Mouse (Mus musculus) heart, embryonic 16.5 days (tissue): Measurements from ENCODE around the gene Bcl10. TPM values are rescaled to one million over a fixed set of nuclear protein-coding genes. Genes with fewer than 3 reads are reported as not detected.
"Not testable (repeated sequence)": the region's sequence is repeated elsewhere in the genome, so short reads cannot be mapped to it uniquely, and the experiment has no call there.

ENCODE experiments used
- ATAC-seq: fragments of 200-750 bp; cut with Nextera tagmentation; replicated peaks from 2 replicates; pipeline ENCODE4 v1.8.0; 2017; ENCODE audit warnings: moderate number of reproducible peaks; ENCODE audit not compliant: insufficient read depth, low FRiP score; ENCODE audit errors: extremely low read depth
- H3K27ac ChIP-seq: fragments of 300-500 bp; sonication (generic); 2 replicates; pipeline ENCODE4 v1.5.1; 2014; ENCODE audit warnings: mild to moderate bottlenecking, low read length, control low read depth, moderate library complexity
- H3K27me3 ChIP-seq: fragments of 300-500 bp; sonication (generic); 2 replicates; pipeline ENCODE4 v1.6.1; 2014; ENCODE audit warnings: low read length, mixed read lengths; ENCODE audit not compliant: control insufficient read depth, insufficient read depth
- H3K36me3 ChIP-seq: fragments of 300-500 bp; sonication (generic); 2 replicates; pipeline ENCODE4 v1.6.1; 2014; ENCODE audit not compliant: control insufficient read depth, insufficient read depth
- H3K4me1 ChIP-seq: fragments of 300-500 bp; sonication (generic); 2 replicates; pipeline ENCODE4 v1.6.1; 2014; ENCODE audit warnings: low read length, mixed read lengths; ENCODE audit not compliant: control insufficient read depth, insufficient read depth
- H3K4me2 ChIP-seq: fragments of 300-500 bp; sonication (generic); 2 replicates; pipeline ENCODE4 v1.6.1; 2014; ENCODE audit warnings: low read depth, mild to moderate bottlenecking, control low read depth, low read length
- H3K4me3 ChIP-seq: fragments of 300-500 bp; sonication (generic); 2 replicates; pipeline ENCODE4 v1.5.1; 2014; ENCODE audit warnings: mild to moderate bottlenecking, control low read depth, low read length
- H3K9ac ChIP-seq: fragments of 300-500 bp; sonication (generic); 2 replicates; pipeline ENCODE4 v1.6.1; 2014; ENCODE audit warnings: low read length, control low read depth
- H3K9me3 ChIP-seq: fragments of 300-500 bp; sonication (generic); replicated peaks from 2 replicates; pipeline ENCODE4 v1.6.1; 2016; ENCODE audit warnings: low read length; ENCODE audit not compliant: control insufficient read depth
- WGBS: fragments of 180-500 bp; shearing (Covaris S2); extraction: QIAGEN DNeasy Blood & Tissue Kit; methylation state at CpG from one replicate; pipeline ENCODE4 v1.1.7; 2014; 5-methylcytosine and 5-hydroxymethylcytosine counted together
- polyA plus RNA-seq: library from polyadenylated mRNA; unstranded; fragments of >200 nt; fragmentation: Nextera tagmentation; extraction: Ambion mirVana; gene quantifications from 2 replicates; pipeline ENCODE4 v1.2.1, GENCODE M21; 2015

Bcl10 gene
- 41.8 and 49.1 TPM in 2 replicates for polyA plus RNA-seq

GRCm38 (mm10) chr3:145922019-145922854 lies at the start of gene Bcl10:
Gene Bcl10, plus strand, starts transcription at chr3:145922804.
- Histone ChIP-seq H3K9ac (peak within 1 kb of the TSS; percentile 63), H3K36me3 (no peaks in the 10 kb centered on the region), H3K4me1 (peaks cover 17% of the 10 kb centered on the region), H3K9me3 (peaks cover 7% of the 10 kb centered on the region), H3K4me3 (peak within 1 kb of the TSS; percentile 56), H3K27ac (peak within 1 kb of the TSS; percentile 89), H3K4me2 (peak within 1 kb of the TSS; percentile 78), H3K27me3 (no peaks in the 10 kb centered on the region)
- 29% methylated on average over 11 of the region's 11 CpGs for WGBS
- no peak for ATAC-seq

- no peak overlapping the region for H3K27ac ChIP-seq
- ATAC-seq, result no peak
- no peak overlapping the region for H3K9ac ChIP-seq
- H3K36me3 ChIP-seq, result no peaks in the 10 kb centered on the region
- H3K4me1 ChIP-seq, result peaks cover 11% of the 10 kb centered on the region
- WGBS, result 90% methylated on average over 1 of the region's 1 CpGs
- H3K4me2 ChIP-seq, result no peak overlapping the region
- H3K27me3 ChIP-seq, result no peaks in the 10 kb centered on the region
- no peaks in the 10 kb centered on the region for H3K9me3 ChIP-seq
- no peak overlapping the region for H3K4me3 ChIP-seq
Measured at GRCm38 (mm10) chr3:145873271-145873670, 49.3 kb upstream of the Bcl10 start.

- 46% methylated on average over 4 of the region's 4 CpGs for WGBS
- no peaks in the 10 kb centered on the region for H3K9me3 ChIP-seq
- H3K4me1 ChIP-seq, result peaks cover 11% of the 10 kb centered on the region
- H3K36me3 ChIP-seq, result no peaks in the 10 kb centered on the region
- H3K4me2 ChIP-seq, result no peak overlapping the region
- H3K27me3 ChIP-seq, result no peaks in the 10 kb centered on the region
- H3K4me3 ChIP-seq, result no peak overlapping the region
- H3K27ac ChIP-seq, result peak overlapping the region; percentile 44
- H3K9ac ChIP-seq, result no peak overlapping the region
- ATAC-seq, result peak; percentile 41; the same call in 1 of the 2 replicates
Measured at GRCm38 (mm10) chr3:145874126-145874525, 48.5 kb upstream of the Bcl10 start.

- WGBS, result 65% methylated on average over 11 of the region's 11 CpGs
- Histone ChIP-seq H3K27me3 (no peaks in the 10 kb centered on the region), H3K4me1 (peaks cover 11% of the 10 kb centered on the region), H3K9me3 (no peaks in the 10 kb centered on the region), H3K9ac (no peak overlapping the region), H3K27ac (no peak overlapping the region), H3K4me2 (no peak overlapping the region), H3K4me3 (no peak overlapping the region), H3K36me3 (no peaks in the 10 kb centered on the region)
- no peak for ATAC-seq
Measured at GRCm38 (mm10) chr3:145876120-145876519, 46.5 kb upstream of the Bcl10 start.

- WGBS, result 91% methylated on average over 13 of the region's 14 CpGs
- ATAC-seq, H3K27ac ChIP-seq, H3K27me3 ChIP-seq, H3K4me3 ChIP-seq, H3K36me3 ChIP-seq, H3K4me2 ChIP-seq, H3K9me3 ChIP-seq, H3K4me1 ChIP-seq, H3K9ac ChIP-seq: not testable (repeated sequence)
Measured at GRCm38 (mm10) chr3:145878867-145879266, 43.7 kb upstream of the Bcl10 start.

- ATAC-seq, result no peak
- no peaks in the 10 kb centered on the region for H3K27me3 ChIP-seq
- H3K36me3 ChIP-seq, result no peaks in the 10 kb centered on the region
- H3K27ac ChIP-seq, result no peak overlapping the region
- H3K4me1 ChIP-seq, result peaks cover 2% of the 10 kb centered on the region
- no peak overlapping the region for H3K4me2 ChIP-seq
- no peaks in the 10 kb centered on the region for H3K9me3 ChIP-seq
- H3K4me3 ChIP-seq, result no peak overlapping the region
- 88% methylated on average over 1 of the region's 1 CpGs for WGBS
- no peak overlapping the region for H3K9ac ChIP-seq
Measured at GRCm38 (mm10) chr3:145880335-145880734, 42.3 kb upstream of the Bcl10 start.

GRCm38 (mm10) chr3:145882076-145882874 lies 40.3 kb upstream of the Bcl10 start:
- H3K4me1 ChIP-seq, result peaks cover 14% of the 10 kb centered on the region
- no peak for ATAC-seq
- WGBS, result 89% methylated on average over 15 of the region's 15 CpGs
- H3K27ac ChIP-seq, result no peak overlapping the region
- no peaks in the 10 kb centered on the region for H3K27me3 ChIP-seq
- H3K9me3 ChIP-seq, result no peaks in the 10 kb centered on the region
- no peak overlapping the region for H3K9ac ChIP-seq
- H3K4me2 ChIP-seq, result no peak overlapping the region
- H3K4me3 ChIP-seq, result no peak overlapping the region
- H3K36me3 ChIP-seq, result no peaks in the 10 kb centered on the region

GRCm38 (mm10) chr3:145883233-145883632 lies 39.4 kb upstream of the Bcl10 start:
- WGBS, result 63% methylated on average over 2 of the region's 2 CpGs
- H3K9me3 ChIP-seq, result no peaks in the 10 kb centered on the region
- no peak overlapping the region for H3K9ac ChIP-seq
- no peaks in the 10 kb centered on the region for H3K27me3 ChIP-seq
- H3K4me3 ChIP-seq, result no peak overlapping the region
- no peaks in the 10 kb centered on the region for H3K36me3 ChIP-seq
- H3K27ac ChIP-seq, result no peak overlapping the region
- ATAC-seq, result no peak
- peaks cover 21% of the 10 kb centered on the region for H3K4me1 ChIP-seq
- no peak overlapping the region for H3K4me2 ChIP-seq

GRCm38 (mm10) chr3:145885376-145885775 lies 37.2 kb upstream of the Bcl10 start:
- H3K4me2 ChIP-seq, result no peak overlapping the region
- ATAC-seq, result no peak
- H3K4me1 ChIP-seq, result peaks cover 21% of the 10 kb centered on the region
- no peaks in the 10 kb centered on the region for H3K36me3 ChIP-seq
- WGBS, result 58% methylated on average over 4 of the region's 4 CpGs
- peak overlapping the region; percentile 81 for H3K27ac ChIP-seq
- H3K4me3 ChIP-seq, result no peak overlapping the region
- no peak overlapping the region for H3K9ac ChIP-seq
- H3K27me3 ChIP-seq, result no peaks in the 10 kb centered on the region
- no peaks in the 10 kb centered on the region for H3K9me3 ChIP-seq
